Mouse (Mus musculus) liver, embryonic 11.5 days (tissue): Measurements from ENCODE around the gene Paqr4. TPM values are rescaled to one million over a fixed set of nuclear protein-coding genes. Genes with fewer than 3 reads are reported as not detected.

ENCODE experiments used
- polyA plus RNA-seq: library from polyadenylated mRNA; unstranded; fragments of >200 nt; fragmentation: Nextera tagmentation; extraction: Ambion mirVana; gene quantifications from 2 replicates; pipeline ENCODE4 v1.2.1, GENCODE M21; 2014

Paqr4 gene
- polyA plus RNA-seq, 1 experiment from 2014 or later: 11.4 TPM

Other genes with a start within 250 kb of the Paqr4 start
- 14.3 and 14.8 TPM in 2 replicates for gene Zfp213, start 176.6 kb downstream of the Paqr4 start, polyA plus RNA-seq
- 5.6 and 6.3 TPM in 2 replicates for gene Zfp13, start 141.4 kb downstream of the Paqr4 start, polyA plus RNA-seq
- 0.12 and 0.25 TPM in 2 replicates for gene Zscan10, start 140.0 kb downstream of the Paqr4 start, polyA plus RNA-seq
- gene Mmp25, start 95.6 kb downstream of the Paqr4 start, polyA plus RNA-seq: 0.27 TPM in 1 of 2 replicates, not detected in the other
- gene Bicdl2, start 80.4 kb downstream of the Paqr4 start, polyA plus RNA-seq: 0.37 TPM in 1 of 2 replicates, not detected in the other
- gene Hcfc1r1, start 67.3 kb downstream of the Paqr4 start, polyA plus RNA-seq: 36.5 and 36.6 TPM in 2 replicates
- 48.9 and 50.7 TPM in 2 replicates for gene Thoc6, start 67.0 kb downstream of the Paqr4 start, polyA plus RNA-seq
- 7.9 and 9.5 TPM in 2 replicates for gene Tnfrsf12a, start 63.4 kb downstream of the Paqr4 start, polyA plus RNA-seq
- 9.9 and 11.4 TPM in 2 replicates for gene Cldn6, start 61.6 kb downstream of the Paqr4 start, polyA plus RNA-seq
- gene Cldn9, start 56.8 kb downstream of the Paqr4 start, polyA plus RNA-seq: 0.49 and 0.56 TPM in 2 replicates
- 0.11 TPM in 1 of 2 replicates, not detected in the other for gene 1520401A03Rik, start 18.1 kb downstream of the Paqr4 start, polyA plus RNA-seq
- gene Pkmyt1, start 14.5 kb downstream of the Paqr4 start, polyA plus RNA-seq: 51.5 and 60.2 TPM in 2 replicates
- 0.60 and 0.73 TPM in 2 replicates for gene Kremen2, start 5.0 kb upstream of the Paqr4 start, polyA plus RNA-seq
- 39.1 and 42.3 TPM in 2 replicates for gene Flywch1, start 30.7 kb upstream of the Paqr4 start, polyA plus RNA-seq
- gene Flywch2, start 45.2 kb upstream of the Paqr4 start, polyA plus RNA-seq: 9.4 and 10.6 TPM in 2 replicates
- 355 and 398 TPM in 2 replicates for gene Srrm2, start 49.7 kb upstream of the Paqr4 start, polyA plus RNA-seq
- 744 and 795 TPM in 2 replicates for gene Elob, start 88.3 kb upstream of the Paqr4 start, polyA plus RNA-seq
- not detected in 2 replicates for gene Prss33, start 95.2 kb upstream of the Paqr4 start, polyA plus RNA-seq
- not detected in 2 replicates for gene Prss32, start 103.0 kb upstream of the Paqr4 start, polyA plus RNA-seq
- 0.84 and 1.2 TPM in 2 replicates for gene Prss41, start 103.3 kb upstream of the Paqr4 start, polyA plus RNA-seq
- gene Prss21, start 127.2 kb upstream of the Paqr4 start, polyA plus RNA-seq: not detected in 2 replicates
- gene Dcpp1, start 140.0 kb upstream of the Paqr4 start, polyA plus RNA-seq: not detected in 2 replicates
- not detected in 2 replicates for gene Dcpp2, start 140.0 kb upstream of the Paqr4 start, polyA plus RNA-seq
- not detected in 2 replicates for gene Dcpp3, start 176.6 kb upstream of the Paqr4 start, polyA plus RNA-seq
- gene Sbp, start 200.8 kb upstream of the Paqr4 start, polyA plus RNA-seq: not detected in 2 replicates
- not detected in 2 replicates for gene Sbpl, start 214.4 kb upstream of the Paqr4 start, polyA plus RNA-seq
- not detected in 2 replicates for gene Prss30, start 239.7 kb upstream of the Paqr4 start, polyA plus RNA-seq